In genomic region chr3:20985682-20986376, GRCm38 (mm10) we compare ENCODE assay signal across 11 mouse cellular contexts.
A peak's percentile ranks its signal among the peaks of the same experiment; 100 is the strongest.
DNase-seq lines count a peak whose midpoint lies in the region; ATAC-seq lines count a peak whose summit lies in the region.
"Had no signal": no experiment of that assay in that cellular context is flagged by ENCODE, and none has a peak within 500 bp of the region (broad histone marks: within the 10 kb centered on the region; RNA-seq: fewer than 3 reads in every experiment).

No protein-coding gene starts in this region.

- no peaks in the 10 kb centered on the region for H3K9me3 ChIP-seq in kidney, embryonic 14.5 days (ENCODE audit: control insufficient read depth, low read length)
- H3K9me3 ChIP-seq in hindbrain, embryonic 16.5 days (ENCODE audit: control insufficient read depth, low read length): no peaks in the 10 kb centered on the region
- H3K9me3 ChIP-seq: G1E; liver, embryonic 15.5 days; stomach, embryonic 15.5 days had no signal

- ATAC-seq in kidney, embryonic 14.5 days (ENCODE audit: low FRiP score, low TSS enrichment): no peak
- ATAC-seq in hindbrain, embryonic 16.5 days: peak; percentile 83
- ATAC-seq in megakaryocyte-erythroid progenitor cell, adult 5-6 weeks (replicated peaks; ENCODE audit: low FRiP score, low TSS enrichment, poor library complexity, severe bottlenecking): no peak

- no peaks in the 10 kb centered on the region for H3K4me1 ChIP-seq in kidney, embryonic 14.5 days (ENCODE audit: control insufficient read depth, insufficient read depth, low read length)
- peaks cover 12% of the 10 kb centered on the region for H3K4me1 ChIP-seq in hindbrain, embryonic 16.5 days (ENCODE audit: control insufficient read depth, insufficient read depth, low read depth, low read length)
- H3K4me1 ChIP-seq: liver, embryonic 15.5 days; stomach, embryonic 15.5 days had no signal

- no peak overlapping the region for H3K27ac ChIP-seq in kidney, embryonic 14.5 days (ENCODE audit: low read depth, low read length)
- peak overlapping the region; percentile 61 for H3K27ac ChIP-seq in hindbrain, embryonic 16.5 days (ENCODE audit: low read depth, low read length)
- H3K27ac ChIP-seq: liver, embryonic 15.5 days; stomach, embryonic 15.5 days had no signal

- no peak overlapping the region for H3K9ac ChIP-seq in kidney, embryonic 14.5 days (ENCODE audit: low read depth, low read length)
- H3K9ac ChIP-seq in hindbrain, embryonic 16.5 days (ENCODE audit: low read depth, low read length): no peak overlapping the region
- H3K9ac ChIP-seq: liver, embryonic 15.5 days; stomach, embryonic 15.5 days had no signal

- H3K4me3 ChIP-seq in kidney, embryonic 14.5 days (ENCODE audit: low read length): no peak overlapping the region
- no peak overlapping the region for H3K4me3 ChIP-seq in hindbrain, embryonic 16.5 days (ENCODE audit: low read length)
- H3K4me3 ChIP-seq: liver, embryonic 15.5 days; stomach, embryonic 15.5 days had no signal

- H3K4me2 ChIP-seq in kidney, embryonic 14.5 days (replicated peaks; ENCODE audit: low read depth, low read length): no peak overlapping the region
- H3K4me2 ChIP-seq in hindbrain, embryonic 16.5 days (ENCODE audit: low read length): peak overlapping the region; percentile 22; the same call in 1 of the 2 replicates
- H3K4me2 ChIP-seq: liver, embryonic 15.5 days; stomach, embryonic 15.5 days had no signal

- WGBS in kidney, embryonic 14.5 days: 63% methylated on average over 4 of the region's 4 CpGs
- 30% methylated on average over 4 of the region's 4 CpGs for WGBS in hindbrain, embryonic 16.5 days

- peak; percentile 20 to 32 for DNase-seq in kidney, adult 8-10 months
- peak; percentile 74 for DNase-seq in cerebellum, adult 9-10 months
- DNase-seq in lung, postnatal 36 days: peak; percentile 18
- DNase-seq in ovary, postnatal 36 days (ENCODE audit: low spot score): no peak
- no peak for DNase-seq in retina, embryonic 14.5 days (ENCODE audit: low spot score)

- no peaks in the 10 kb centered on the region for H3K27me3 ChIP-seq in kidney, embryonic 14.5 days (ENCODE audit: control insufficient read depth, insufficient read depth, low read length)
- H3K27me3 ChIP-seq in hindbrain, embryonic 16.5 days (replicated peaks; ENCODE audit: control insufficient read depth, insufficient read depth, low read length): no peaks in the 10 kb centered on the region
- H3K27me3 ChIP-seq: liver, embryonic 15.5 days; stomach, embryonic 15.5 days had no signal

- no peaks in the 10 kb centered on the region for H3K36me3 ChIP-seq in kidney, embryonic 14.5 days (ENCODE audit: control insufficient read depth, insufficient read depth, low read length)
- no peaks in the 10 kb centered on the region for H3K36me3 ChIP-seq in hindbrain, embryonic 16.5 days (ENCODE audit: control insufficient read depth, insufficient read depth, low read length)
- H3K36me3 ChIP-seq: G1E; liver, embryonic 15.5 days; stomach, embryonic 15.5 days had no signal

Comparison
In these comparisons a context has a peak if more than half of its experiments do, and no peak if none do; other contexts are left out.
1. DNase-seq: peak in kidney, adult 8-10 months (2 of 2), cerebellum, adult 9-10 months (single experiment) and lung, postnatal 36 days (single experiment); none in ovary, postnatal 36 days (single experiment) and retina, embryonic 14.5 days (single experiment).